Mouse (Mus musculus): ENCODE results near the gene Fdxr.

DNA sequence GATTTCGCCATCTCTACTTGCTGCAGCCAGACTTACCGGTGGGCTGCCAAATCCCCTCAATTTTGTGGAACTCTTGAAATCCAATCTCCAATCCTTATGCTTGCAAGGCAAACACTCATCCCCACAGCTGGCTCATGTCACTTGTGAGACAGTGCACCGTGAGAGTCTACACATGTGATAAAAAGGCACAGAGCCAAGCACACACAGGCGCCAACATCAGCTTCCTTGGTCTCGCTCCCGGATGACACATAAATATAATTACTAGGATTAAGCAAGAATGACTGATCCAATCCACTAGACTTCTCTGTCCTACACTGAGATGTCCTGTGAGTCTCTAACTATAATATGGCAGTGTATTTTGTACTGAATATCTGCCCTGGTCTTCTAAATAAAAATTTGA lies 14.1 kb upstream of the Fdxr start:
- TF ChIP-seq CTCF (IDR thresholded peaks at IDR 0.05) (no peak), EP300 (IDR thresholded peaks at IDR 0.05) (peak; percentile 55)
